Mouse (Mus musculus): ENCODE data around the gene Pde8b.

Gene Pde8b

DNA sequence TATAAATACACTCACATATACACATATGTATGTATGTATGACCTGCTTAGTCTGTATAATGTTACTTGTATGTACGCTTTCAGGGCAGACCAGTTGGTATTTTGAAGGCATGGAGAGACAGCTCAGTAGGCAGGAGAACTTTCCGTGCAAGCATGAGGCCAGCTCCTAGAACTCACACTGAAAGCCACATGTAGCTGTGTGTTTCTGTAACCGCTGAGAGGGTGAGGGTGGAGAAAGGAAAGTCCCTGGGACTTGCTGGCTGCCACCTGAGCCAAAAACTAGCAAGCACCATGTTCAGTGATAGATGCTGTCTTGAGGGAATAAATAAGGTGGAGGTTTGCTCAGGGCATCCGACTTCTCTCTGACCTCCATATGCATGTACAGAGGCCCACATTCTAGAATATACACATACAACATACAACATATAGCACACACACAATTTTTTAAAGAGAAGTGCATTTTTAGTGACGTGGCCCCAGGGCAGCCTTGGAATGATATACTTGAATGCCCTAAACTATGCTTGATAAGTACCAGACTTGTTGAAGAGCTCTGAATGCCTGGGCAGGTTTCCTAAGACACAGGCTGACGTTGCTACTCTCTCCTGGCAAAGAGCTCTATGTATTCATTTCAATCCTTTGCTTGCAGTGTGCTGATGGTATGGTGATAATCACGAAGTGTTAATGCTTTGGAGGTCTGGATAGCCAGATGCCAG lies 238.4 kb downstream of the Pde8b start:
- no peak for DNase-seq

DNA sequence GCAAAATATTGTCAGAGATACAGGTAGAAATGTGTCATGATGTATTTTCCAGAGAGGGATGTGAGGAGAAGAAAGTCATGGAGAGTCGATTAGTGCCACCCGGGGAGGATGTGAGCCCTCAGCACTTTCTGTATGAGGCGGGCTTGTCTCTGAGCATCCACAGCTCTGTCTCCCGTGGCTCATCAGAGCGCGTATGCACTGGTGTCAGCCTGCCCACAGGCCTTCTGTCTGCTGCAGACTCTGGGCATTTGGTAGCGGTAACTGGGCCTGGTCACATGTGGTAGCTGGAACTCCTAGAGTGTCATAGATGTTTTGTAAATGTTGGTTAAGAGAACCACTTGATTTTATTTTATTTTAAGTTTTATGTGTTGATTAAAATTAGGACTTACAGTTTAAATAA lies 240.9 kb downstream of the Pde8b start:
- no peak for DNase-seq

DNA sequence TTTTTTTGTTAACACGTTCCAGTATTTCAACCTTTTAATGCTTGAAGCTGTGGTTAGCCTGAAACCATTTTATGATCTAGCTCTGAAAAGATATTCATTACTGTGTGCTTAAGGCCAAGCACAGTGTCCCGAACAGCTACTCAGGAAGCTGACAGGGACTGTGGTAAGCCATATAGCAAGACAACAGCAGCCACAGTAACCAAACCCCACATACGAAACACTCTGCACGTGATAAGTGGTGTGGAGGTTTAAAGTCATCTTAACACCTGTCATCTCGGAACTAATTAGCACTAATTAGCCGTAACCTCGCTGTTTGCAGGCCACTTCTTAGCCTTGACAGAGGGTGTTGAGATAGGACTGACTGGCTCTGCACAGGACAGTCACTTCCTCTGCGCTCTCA lies 242.9 kb downstream of the Pde8b start:
- DNase-seq: no peak

DNA sequence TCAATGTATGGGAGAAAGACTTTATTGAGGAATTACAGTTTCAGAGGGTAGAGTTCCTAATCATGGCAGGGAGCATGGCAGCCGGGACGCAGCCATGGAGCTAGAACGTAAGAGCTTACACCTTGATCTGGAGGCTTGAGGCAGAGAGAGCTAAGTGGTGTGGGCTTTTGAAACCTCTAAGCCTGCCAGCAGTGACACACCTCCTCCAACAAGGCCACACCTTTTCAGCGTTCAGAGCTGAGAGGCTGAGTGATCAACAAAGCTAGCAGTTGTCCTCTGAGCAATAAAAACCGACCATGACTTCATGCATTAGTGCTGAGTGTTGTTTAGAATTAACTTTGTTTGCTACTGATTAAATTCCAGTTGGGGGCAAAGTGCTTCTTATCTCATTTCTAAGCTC lies 259.6 kb downstream of the Pde8b start:
- no peak for DNase-seq

DNA sequence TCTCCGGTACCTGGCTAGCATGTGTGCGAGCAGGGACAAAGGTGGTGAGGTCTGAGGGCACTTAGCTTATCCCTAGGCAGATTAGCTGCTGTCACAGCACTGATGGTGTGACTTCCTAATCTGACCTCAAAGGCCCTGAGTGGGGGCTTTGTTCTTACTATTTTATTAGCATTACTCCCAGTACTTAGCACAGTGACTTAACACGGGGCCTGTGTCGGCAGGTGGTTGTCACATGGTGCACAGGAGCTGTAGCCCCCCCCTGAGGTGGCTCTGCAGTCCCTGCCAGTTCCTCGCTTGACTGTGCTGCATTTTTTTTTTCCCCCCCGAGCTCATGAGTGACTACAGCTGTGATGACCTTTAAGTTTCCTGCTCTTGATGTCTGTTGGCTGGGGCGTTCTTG lies 271.1 kb downstream of the Pde8b start:
- peak; percentile 24 for DNase-seq

DNA sequence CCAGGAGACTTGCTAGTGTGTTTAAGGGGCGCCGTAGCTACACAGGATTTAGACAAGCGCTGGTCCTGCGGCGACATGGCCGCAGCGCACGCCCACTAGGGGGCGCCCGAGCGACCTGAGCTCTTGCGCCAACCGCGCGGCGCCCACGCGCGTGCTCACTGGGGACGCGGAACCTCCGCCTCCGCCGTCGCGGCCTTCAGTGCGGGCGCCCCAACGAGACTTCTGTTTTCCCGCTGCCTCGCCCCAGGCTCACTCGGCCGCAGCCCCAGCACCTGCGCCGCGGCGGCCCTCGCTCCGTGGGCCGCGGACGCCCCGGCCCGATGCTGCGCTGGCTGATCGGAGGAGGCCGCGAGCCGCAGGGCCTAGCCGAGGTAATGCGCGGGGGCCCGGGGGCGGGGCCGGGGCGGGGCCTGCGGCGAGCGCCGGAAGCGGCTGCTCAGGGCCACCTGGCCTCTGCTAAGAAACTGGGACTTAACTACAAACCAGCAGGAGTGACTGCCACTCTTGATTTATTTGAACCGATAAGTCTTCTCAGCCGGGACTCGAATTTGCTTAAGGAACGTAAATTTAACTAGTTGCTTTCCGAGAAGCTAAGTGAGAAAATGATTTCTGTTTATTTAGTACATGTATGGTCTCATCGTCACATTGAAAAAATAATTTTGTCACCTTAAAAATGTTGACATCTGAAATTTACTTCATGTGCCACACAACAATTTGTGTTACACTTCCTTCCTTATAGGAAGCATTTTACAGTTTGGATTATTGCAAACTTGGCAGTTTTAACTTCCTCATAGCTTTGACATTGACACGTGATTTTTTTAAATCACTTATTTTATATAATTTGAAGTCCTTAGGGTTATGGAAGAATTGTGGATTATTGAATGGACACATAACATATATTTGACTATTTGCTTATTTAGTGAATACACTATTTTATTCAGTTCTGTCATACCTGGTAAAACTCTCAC lies 273.6 kb downstream of the Pde8b start, which contains the start of gene Wdr41:
Wdr41 (plus strand) TSS at position 126 of the 968 bp plus-strand sequence.
- DNase-seq: peak; percentile 93

DNA sequence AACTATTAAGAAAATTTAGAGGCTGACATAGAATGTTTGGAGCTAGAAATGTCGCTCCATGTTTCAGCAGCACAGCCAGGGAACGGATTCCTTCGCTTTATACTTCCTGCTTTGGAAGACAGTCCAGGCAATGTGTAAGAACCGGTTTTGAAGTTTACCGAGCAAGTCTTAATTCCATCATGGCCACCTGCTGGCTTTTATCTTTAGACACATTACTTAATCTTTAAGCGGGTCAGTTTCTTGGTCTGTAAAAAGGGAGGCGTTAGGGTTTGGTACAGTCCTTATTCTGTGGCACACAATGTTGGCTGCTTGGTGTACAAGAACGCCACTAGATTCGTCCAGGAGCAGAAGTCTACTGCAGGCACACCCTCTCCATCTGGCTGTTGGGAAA lies 274.3 kb downstream of the Pde8b start:
- no peak for DNase-seq
